Mouse (Mus musculus) cerebellum, adult 11-12 months (tissue): ENCODE measurements at regions not wholly inside any gene's neighbourhood (a gene's known extent, or its start where the extent isn't known, plus 50 kb on each side); places are given as distances from the start of the nearest gene placed in this dataset.
"Not testable (repeated sequence)": the region's sequence is repeated elsewhere in the genome, so short reads cannot be mapped to it uniquely, and the experiment has no call there.

Experiments
- DNase-seq: peaks from one replicate; pipeline ENCODE4 v3.0.0; 2022

DNA sequence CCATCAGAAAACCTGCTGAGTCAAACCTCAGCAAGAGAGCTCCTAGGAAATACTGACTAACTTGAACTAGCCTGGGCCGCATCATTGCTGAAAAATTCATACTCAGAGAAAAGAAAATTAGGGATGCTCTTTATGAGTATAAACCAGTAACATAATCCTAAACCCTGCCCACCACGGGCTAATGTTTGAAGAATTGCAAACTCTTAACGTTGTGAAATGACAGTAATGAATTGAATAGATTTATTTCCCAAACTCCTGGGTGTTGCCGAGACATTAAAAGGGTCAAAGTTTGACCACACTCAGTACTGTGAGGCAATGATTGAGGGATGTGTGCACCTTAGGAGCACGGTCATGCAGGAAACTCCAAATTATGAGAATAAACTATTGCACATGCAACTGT, 125.3 kb downstream of the Gipc2 start:
- no peak for DNase-seq

DNA sequence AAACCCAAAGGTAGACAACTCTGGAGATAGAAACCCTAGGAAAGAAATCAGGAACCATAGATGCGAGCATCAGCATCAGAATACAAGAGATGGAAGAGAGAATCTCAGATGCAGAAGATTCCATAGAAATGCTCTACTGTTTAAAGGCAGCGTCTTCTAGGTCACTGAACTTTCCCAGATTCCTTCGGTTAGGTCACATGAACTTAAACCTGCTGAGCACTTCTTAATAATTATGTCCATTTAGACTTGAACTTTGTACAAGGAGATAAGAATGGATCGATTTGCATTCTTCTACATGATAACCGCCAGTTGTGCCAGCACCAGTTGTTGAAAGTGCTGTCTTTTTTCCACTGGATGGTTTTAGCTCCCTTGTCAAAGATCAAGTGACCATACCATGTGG, 129.2 kb downstream of the Gipc2 start:
- DNase-seq: not testable (repeated sequence)

DNA sequence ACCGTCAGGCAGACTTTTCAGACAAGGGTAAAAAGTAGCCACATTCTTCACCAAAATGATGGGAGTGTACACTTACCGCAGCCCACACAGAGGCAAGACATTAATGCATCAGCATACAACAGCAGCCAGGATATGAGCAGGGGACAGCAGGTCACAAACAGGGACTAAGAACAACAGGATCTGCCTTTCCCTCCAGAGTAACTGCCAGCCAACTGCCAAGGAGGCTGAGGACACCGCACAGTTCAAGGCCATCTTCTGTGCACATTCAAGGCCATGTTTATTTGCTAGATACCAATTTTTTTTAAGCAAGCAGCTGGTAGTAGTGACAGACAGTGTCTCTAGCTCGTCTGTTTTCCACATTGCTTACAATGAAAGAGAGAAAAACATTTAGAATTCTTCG, 130.6 kb downstream of the Gipc2 start:
- DNase-seq: no peak

DNA sequence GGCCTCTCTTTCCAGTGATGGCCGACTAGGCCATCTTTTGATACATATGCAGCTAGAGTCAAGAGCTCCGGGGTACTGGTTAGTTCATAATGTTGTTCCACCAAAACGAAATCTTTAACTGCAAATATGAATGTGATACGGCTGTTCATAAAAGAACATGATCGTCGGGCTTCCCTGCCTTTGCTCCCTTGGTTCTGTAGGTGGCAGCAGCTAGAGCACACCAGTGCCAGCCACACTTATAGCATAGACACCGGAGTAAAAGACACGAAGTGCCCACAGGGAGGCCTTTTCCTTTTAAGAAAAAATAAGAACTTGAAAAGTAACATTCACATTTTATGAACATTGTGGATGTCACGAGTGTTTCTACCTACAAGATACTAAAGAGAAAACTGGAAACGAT, 131.3 kb downstream of the Gipc2 start:
- DNase-seq: no peak

DNA sequence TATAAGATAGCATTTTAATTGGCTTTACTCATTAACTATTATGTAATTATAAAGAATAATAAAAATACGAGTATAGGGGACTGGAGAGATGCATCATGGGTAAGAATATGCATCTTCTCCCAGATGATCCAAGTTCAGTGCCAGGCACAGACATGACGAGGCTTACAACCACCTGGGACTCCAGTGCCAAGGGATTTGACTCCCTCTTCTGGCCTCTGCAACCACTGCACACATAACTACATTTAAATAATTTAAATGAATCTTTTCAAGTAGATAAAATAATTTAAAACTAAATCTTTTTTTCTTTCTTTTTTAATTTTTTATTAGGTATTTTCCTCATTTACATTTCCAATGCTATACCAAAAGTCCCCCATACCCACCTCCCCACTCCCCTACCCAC, 131.8 kb downstream of the Gipc2 start:
- no peak for DNase-seq

DNA sequence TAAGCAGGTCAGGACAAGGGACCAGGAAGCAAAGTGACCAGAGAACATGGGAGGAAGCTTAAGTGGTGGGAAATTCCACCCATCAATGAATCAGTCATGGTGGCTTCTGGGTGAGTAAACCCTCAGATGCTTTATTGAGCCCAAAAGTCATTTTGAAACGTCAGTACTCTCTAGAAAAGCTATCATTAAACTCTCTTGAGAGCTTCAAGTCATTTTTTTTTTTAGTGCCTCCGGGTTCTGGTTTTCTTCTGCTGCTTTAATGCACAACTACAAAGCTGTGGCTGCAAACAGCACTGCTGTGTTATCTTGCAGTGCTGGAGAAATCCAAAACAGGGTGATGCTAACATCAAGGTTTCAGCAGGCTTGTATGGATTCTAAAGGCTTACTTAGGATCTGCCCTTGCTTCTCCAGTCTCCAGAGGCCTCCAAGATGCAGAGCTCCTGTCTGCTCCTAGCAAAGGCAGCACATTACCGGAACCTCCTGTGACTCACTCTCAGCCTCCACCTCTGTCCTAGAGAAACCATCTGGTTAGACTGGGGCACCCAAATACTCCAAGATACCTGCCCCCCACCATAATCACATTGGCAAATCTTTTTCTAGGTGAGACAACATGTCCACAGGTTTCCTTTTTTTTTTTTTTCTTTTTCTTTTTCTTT, 133.2 kb downstream of the Gipc2 start:
- DNase-seq: no peak

DNA sequence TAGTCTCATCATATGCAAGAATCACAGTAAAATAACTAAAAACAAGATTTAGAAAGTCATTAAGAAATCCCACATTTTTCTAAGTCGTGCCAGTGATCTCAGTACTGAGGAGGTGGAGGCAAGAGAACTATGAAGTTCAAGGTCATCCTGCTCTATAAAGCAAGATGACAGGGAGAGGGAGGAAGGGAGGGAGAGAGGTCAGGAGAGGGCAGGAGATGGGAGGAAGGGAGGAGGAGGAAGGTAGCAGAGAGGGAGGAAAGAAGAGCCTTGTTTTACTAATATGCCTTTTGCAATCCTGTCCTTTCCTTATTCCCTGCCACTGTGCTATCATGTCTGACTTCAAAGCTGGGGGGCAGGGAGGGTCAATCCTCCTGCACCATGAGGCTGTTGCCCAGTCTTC, 137.3 kb downstream of the Gipc2 start:
- DNase-seq: no peak

DNA sequence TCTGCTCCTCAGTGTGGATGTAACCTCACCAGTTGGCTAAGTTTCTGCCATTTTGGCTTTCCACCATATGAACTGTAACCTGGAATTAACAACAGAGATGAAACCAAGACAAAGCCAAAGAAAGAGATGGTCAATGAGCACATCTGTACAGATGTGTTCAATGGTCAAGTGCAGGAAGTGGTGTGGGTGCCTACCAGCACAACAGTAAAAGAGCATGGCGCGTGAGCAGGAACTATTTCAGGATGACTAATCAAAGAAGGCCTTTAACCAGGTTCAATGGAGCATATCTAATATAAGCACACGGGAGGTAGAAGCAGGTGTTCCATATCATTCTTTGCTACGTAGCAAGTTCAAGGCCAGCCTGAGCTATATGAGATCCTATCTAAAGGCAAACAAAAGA, 140.0 kb downstream of the Gipc2 start:
- DNase-seq: no peak

DNA sequence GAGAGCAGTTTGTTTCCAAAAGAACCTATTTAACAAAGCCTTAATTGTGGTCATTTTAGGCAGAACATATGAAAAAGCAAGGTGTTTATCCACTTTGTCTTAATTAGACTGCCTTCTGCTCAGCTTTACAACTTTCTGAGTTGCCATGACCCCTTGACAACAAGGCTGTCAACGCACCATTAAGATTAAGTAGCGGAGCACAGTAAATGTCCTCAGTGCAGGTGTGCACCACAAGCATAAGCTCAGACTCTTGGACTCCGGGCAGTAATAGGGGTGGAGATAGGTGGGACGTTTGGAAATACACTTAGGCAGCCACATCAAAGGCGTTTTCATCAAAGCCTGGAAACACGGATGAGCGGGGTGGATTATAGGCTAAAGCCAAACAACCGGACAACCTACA, 140.9 kb downstream of the Gipc2 start:
- no peak for DNase-seq

DNA sequence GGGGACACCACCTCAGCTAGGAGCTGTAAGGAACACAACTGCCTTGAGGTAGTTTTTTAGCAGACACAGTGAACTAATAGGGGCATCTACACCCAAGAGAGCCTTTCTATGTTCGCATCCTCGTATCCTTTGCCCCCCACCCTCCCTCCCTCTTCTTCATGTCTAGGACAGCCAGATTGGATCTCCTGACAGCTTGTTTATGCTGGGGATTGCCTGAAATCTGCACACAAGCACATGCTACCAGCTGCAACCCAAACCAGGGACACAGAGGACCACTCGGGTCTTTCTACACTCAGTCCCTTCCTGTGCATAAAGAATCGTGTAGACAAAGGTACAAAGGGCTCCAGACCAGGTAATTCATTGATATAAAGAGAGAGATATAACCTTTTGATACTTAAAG, 159.3 kb downstream of the Gipc2 start:
- no peak for DNase-seq

DNA sequence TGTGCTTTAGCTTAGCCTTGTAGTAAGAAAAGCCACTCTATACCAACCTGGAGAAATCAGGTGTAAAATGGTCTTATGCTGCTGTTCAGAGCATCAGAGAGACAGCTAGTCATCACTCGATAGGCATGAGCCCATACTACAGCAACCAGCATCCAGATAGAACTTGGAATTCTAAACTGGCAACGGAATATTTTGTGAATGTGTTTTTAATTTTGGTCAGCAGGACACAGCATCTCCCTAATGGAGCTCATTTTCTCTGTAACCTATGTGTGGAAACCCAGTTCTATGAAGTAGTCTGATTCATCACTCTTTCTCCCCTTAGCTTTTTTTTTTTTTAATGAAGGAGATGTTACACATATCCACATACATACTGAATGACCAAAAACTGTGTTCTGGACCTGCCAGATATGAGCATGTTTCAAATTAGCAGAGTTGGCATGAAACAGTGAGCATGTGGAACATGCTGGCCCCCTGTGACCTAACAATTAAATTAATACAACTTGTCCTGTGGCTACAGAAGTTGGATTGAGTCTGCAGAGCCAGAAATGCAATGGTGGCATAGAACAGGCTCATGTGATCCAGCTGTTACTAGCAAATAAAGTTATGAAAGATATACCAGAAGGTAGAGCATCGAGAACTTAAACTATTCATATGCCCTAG, 160.5 kb downstream of the Gipc2 start:
- no peak for DNase-seq

DNA sequence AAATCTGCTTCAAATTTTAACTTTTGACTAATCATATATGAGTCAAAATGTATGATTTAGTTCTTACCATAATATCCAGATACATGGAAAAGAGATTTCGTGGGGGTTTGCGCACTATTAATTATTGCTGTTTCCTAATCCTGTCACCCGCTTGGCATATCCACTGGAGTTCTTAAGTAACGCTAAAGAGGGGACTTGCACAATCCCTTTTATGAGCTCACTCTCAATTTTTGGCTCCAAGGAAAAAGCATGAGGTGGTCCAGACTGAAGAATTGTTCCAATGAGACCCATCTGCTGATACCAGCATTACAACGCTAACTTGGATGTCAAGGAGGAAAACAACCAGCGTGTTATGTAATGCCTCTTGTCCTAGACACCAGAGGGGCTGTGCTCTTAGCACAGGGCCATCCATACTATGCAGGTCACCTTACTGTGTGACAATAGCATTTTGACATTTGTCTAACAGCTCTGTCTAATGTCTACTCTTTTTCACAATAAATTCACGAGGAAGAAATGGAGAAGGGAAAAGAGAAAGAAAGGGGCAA, 161.5 kb downstream of the Gipc2 start:
- no peak for DNase-seq

DNA sequence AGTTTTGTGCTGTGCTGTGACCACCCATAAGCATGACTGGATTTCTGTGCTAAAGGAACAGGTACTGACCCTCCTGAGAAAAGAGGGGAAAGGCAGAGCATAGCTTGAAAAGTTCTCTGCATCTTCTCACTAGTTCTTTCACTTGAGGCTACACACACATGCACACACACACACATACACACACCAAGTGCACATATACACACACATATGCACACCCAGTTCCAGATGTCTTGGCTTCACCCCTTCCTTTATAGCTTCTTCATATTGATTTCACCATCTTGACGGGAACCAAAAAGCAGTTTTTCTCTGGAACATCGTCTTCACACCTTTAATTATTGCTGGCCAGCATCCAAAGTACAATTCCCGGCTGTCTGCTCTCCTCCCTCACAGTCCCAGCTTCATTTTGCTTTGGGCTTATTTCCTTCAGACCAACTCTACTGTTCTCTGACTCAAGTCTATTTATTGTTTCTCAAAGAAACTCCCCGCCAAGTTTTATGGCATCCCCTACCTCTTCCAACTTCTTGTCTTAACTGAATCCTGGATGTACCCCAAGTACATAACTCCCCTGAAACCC, 160.2 kb upstream of the Ptgfr start:
- DNase-seq: no peak

DNA sequence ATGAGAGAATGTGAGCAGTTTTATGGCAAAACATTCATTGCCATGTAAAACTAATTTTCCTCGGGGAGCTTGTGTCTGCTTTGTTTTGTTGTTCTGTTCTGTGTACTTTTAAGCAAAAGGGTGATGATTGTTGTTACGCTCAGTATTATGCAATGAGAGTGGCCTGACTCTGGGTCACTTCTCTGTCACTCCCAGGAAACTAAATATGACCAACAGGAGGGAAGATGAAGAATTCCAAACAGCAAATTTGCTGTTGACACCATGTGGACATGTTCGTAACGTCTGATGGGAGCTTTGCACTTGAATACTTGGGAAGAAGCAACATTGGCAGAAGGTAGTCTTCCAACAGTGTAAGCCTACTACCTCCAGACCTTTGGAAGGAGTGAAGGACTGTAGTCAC, 159.7 kb upstream of the Ptgfr start:
- DNase-seq: no peak

DNA sequence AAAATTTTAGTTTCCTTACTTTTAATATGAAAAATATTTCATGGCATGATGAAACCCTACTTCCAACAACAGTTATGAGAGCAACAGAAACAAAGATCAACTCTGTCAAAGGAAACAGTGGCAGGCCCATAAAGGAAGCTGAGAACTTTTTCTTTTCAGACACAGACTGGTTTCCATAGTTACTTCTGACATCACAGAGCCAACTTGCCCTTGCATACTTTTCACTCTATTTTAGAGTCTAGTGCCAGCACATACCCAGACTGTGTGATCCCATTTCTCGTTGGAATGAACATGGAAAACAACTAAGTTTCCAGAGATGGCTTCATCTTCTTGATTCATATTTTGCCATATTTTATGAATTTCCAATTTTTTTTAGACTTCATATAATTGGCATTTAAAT, 150.8 kb upstream of the Ptgfr start:
- no peak for DNase-seq

DNA sequence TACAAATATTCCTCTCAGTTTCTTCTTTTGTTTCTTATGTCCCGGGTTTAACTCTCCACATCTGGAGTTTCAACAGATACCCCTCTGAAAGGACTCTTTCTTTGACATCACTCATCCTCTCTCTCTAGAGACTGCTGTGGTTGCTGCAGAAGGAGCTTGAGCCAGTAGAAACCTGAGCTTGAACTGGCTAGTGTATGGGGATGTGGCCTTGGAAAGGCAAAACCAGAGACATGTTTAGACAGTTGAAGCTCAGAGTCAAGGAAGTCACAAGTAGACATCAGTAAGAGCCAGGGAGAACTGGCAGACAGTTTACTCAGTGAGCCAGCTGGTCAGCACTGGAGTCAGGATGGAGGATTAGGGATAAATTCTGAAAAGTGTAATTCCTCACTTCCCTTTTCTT, 140.7 kb upstream of the Ptgfr start:
- no peak for DNase-seq

DNA sequence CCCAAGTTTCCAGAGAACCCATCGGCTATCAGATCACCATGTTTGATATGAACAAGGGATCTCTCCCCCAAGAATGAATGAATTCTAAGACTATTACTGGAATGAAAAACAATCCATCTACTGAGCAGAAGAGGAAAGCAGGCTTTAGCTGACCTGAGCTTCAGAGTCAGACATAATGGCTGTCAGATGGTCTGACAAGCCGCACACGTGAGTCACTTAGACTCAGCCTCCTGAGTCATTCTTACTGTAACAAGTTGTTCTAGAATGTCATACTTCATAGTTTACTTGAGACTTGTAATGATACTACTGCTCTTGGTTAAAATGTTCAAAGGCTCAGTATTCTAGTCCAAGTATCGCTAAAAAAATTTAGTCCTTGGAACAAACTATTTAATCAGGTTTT, 140.2 kb upstream of the Ptgfr start:
- no peak for DNase-seq

DNA sequence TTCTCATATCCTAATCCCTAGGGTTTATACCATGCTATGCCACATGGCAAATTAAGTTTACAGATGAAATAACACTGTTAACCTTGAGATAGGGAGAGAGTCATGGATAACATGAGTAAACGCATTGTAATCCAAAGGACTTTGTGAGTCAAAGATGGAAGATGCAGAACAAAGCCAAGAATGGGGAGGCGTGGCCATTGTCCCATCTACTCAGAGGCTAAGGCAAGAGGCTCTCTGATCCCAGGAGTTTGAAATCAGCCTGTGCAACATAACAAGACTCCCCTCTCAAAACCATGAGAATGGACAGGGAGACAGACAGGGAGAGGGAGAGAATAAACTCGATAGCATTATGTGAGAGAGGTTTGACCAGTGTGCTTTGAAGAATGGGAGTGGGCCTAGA, 112.4 kb upstream of the Ptgfr start:
- DNase-seq: no peak

DNA sequence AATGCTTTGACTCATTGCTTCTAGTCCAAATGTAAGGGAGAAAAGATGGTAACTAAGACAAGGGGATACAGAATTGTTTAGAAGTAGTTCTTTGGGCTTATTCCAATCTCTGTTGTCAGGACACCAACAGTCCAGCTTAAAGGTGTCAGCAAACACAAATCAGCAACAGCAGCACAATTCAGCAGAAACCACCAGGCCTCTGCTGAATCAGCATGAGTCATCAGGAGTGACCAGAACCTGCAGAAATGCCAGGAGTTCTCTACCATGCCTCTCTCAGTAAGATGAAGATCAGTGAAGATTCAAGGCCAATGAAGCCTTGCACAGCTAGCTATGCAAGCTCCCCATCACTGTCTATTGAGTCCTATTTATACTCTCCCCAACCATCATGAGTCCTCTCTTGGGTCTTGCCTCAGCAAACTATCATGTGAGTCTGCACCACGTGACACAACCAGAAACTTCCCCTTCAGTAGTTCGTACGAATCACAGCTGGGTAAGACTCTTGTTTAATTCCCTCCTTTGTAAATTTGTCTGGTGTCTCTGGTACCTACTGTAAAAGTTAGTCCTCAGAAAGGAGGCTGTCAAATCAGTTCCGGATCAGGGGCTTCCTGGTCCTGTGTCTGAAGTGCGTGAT, 110.7 kb upstream of the Ptgfr start:
- DNase-seq: no peak

DNA sequence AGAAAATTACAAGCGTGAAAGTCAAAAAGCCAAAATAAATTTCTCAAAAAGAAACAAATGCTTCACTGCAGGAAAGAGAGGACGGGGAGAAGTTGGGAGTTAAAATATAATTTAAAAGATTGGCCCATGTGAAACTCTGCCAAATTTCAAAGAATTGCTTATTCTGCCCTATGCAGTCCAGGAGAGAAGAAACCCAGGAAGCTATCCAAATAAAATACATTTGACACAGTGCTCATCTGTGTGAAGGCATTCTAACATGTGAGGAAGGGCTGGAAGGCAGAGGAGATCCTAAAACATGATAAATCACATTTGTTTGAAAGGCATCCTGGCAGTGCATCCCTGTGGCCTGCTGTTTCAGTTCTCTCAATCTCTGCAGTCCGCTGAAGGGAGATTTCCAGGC, 108.5 kb upstream of the Ptgfr start:
- no peak for DNase-seq

DNA sequence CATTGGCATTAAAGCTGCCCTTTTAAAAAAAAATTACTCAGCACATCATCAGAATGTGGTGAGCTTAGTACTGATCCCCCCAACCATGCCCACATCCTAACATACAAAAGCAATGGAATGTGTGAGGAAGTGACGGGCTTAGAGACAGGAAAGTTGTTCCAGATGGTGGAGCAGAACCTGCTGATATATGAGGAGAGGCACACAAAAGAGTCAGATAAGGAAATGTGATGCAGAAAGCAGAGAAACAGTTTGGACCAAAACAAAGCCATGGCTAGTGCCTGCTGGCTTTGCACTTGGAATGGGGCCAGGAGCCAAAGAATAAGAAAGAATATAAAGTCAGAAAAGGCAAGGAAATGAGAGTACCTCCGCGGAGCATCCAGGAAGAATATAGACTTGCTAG, 106.1 kb upstream of the Ptgfr start:
- DNase-seq: no peak

DNA sequence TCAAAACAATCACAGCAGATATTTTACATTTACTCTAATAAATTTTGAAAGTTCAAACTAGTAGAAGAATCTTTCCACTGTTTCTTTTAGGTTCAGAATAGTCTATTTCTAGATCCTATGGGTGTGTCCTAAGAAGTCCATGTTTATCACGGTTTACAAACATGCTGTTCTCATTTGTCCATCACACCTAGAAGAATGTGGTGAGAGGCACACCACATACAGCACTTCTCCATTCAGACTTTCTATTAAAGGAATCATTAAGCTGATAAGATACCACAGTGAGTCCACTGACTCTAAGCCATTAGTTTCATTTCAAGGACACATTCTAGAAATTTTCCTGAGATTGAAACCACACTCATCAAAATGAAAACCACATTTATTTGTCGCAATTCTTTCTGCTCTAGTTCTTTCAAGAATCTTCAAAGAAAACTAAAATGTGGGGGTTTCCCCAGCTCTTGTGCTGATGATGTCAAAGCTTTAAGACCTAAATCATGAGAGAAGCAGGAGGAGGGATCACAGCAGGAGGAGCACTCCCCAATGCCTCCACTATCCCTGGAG, 101.1 kb upstream of the Ptgfr start:
- DNase-seq: no peak

DNA sequence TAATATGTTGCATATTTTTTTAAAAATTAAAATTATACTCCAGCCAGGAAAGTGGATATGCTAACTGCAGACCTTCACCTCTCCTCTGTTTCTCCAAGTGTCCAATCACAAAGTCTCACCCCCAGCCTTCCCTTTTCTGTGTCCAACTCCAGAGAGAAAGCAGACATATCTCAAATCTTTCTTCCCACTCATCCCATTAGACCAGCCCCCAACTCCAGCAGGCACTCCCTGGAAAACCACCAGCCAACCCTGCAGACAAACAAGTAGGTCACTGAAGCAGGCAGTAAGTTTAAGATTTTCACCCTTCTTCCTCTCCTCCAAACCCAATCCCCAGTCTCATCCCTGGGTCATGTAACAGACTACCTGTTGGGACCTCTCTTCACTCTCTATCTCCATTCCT, 94.2 kb upstream of the Ptgfr start:
- no peak for DNase-seq

DNA sequence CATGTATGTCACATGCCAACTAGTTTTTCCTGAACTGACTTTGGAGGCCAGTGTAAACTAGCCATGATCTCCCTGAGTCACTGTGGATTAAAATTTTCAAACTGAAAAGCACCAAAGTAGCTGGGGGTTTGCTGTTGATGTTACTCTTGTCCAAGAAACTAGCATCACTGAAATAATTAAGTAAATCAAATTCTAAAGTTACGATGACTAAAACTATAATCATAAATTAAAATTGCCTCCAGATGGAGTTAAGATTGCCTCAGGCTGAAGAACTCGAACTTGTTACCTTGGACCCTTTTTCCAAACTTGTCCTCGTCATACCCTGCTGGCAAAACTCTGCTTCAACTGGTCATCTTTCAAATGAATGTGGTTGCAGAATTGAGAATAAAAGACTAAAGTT, 93.7 kb upstream of the Ptgfr start:
- no peak for DNase-seq
